Mouse (Mus musculus) erythroid progenitor cell, adult 5-6 weeks (primary cell): ENCODE data around the gene Hacd3. TPM values are rescaled to one million over a fixed set of nuclear protein-coding genes. Genes with fewer than 3 reads are reported as not detected.
"Not testable (repeated sequence)": the region's sequence is repeated elsewhere in the genome, so short reads cannot be mapped to it uniquely, and the experiment has no call there.

Experiments used
- ATAC-seq: replicated peaks from 2 replicates; pipeline ENCODE4 v1.8.0; 2016; ENCODE audit warnings: moderate number of reproducible peaks, mild to moderate bottlenecking, moderate TSS enrichment, inconsistent platforms; ENCODE audit not compliant: poor library complexity, low FRiP score, severe bottlenecking
- total RNA-seq, 2 experiments: library from RNA; stranded (forward) in 1 of 2; stranded (reverse) in 1 of 2; fragments of 150-400 nt in 1 of 2; fragments of 186-747, 209-891 nt in 1 of 2; gene quantifications; 2 replicates each; pipeline versions ENCODE4 v1.2.3 to v1.2.4; 2015 to 2017; ENCODE audit warnings: low replicate concordance in 2 of 2

The Hacd3 gene
- total RNA-seq, 2 experiments from 2014 or later, result 15.9 to 18.2 TPM

DNA sequence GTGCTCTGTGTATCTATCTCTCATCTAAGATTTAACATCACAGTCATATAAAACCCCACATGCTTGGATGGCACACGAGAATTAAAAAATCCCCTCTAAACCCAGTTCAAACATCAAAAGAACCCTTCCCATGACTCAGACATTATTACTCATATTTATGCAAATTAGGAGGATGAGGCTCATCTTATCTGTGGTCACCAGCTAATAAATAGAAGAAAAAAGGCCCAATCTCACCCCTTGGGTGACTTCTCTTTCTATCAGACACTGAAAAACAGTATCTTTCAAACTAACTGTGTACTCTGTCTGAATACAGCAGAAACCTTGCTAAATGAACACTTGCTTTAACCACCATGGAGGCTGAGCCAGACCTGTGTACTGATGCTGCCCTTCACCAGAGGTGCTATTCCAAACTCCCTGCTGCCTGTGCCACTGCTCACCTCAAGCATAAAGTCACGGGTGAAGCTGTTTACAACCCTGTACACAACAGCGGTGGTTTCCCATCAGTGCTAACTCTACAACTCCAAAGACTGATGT, 2.8 kb downstream of the Hacd3 start:
- peak; percentile 28 for ATAC-seq

DNA sequence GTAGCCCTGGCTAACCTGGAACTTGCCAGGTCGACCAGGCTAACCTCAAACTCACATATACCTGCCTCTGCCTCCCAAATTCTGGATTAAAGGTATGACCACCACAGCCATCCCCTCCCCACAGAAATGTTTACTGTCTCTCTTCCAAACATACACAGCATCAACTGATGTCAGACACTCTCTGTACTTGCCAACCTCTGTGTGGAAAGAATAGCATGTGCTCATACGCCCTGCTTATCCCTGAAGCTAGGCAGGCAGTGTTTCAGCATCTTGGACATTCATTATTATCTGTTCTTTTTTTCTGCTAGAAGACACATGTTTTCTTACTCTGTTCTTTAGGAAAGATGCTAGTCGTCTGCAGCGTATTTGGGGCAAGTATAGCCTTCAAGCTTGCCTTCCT, 3.6 kb downstream of the Hacd3 start:
- no peak for ATAC-seq

GRCm38 (mm10) chr9:65016978-65017827, 4.3 kb downstream of the Hacd3 start:
- no peak for ATAC-seq

DNA sequence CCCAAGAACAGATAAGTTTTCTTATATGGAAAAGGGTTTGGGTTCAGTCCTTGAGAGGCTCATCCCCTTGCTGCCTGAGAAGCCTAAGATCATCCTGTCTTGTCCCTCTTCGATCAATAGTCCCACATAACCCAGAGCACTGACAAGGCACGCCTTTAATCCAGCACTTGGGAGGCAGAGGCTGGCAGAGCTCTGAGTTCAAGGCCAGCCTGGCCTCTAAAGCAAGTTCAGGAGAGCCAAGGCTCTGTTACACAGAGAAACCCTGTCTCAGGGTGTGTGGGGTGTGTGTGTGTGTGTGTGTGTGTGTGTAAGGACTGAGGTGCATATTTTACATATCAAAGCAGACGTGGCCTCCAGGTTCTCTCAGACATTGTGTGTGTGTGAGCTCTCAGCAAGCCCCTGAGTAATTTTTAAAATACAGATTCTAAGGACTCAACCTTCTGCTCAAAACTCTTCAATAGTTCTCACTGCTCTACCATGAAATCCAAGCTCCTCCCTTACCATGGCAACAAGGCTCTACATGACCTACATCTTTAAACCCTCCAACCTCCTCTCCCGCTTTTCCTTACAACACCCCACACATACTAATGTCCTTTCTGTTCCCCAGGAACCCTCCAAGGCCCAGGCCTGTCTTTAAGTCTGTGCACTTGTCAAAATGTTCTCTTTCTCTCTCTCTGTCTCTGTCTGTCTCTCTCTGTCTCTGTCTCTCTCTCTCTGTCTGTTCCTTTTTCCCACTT, 5.1 kb downstream of the Hacd3 start:
- no peak for ATAC-seq

DNA sequence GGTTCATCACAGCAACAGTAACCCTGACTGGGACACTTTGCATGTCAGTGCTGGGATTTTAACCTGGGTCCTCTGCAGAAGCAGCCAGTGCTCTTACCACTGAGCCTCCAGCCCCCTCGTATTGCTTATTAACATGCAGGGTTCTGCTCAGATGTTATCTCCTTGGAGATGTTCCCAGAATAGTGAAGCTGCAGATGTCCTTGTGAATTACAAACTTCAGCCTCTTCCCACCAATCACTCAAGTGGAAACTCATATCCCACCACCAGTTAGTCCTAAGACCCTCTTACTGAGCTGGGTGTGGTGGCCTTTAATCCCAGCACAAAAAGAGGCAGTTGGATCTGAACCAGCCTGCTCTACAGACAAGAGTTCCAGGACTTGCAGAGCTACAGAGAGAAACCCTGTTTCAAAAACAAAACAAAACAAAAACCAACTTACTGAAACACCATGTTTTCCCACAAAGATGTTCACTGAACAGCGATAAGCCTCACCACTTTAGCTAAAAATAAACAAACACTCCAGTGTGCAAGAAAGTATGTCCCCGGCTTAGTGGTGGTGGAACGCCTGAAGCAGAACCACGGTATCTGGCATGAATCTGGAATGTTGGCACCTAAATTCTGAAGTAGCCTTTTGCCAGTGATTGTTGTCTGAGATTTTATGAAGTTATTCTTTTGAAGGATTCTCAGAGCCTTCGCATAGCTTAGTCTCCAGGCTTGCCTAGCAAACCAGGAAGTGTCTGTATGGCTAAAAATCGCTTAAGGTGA, 5.9 kb downstream of the Hacd3 start:
- ATAC-seq, result no peak

- ATAC-seq, result peak; percentile 61; the same call in 1 of the 2 replicates
Measured at GRCm38 (mm10) chr9:65011304-65011703, 10.2 kb downstream of the Hacd3 start.

DNA sequence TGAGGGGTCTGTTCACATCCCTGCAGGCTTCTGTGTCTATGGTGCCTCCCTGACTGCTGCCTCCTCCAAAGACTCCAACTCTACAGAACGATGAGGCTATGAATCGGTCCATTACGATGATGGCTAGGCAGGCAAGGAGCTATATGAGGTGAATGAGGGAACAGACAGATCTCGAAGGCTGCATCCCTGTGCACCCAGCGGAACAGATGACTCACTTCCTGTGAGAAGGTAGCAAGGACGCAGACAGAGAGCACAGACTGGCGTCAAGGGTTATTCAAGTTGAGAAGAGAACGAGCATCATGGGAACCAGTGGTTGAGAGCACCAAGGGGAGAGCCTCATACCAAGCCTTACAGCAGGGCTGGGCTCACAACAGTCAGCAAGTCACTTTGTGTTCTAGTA, 10.9 kb downstream of the Hacd3 start:
- no peak for ATAC-seq

DNA sequence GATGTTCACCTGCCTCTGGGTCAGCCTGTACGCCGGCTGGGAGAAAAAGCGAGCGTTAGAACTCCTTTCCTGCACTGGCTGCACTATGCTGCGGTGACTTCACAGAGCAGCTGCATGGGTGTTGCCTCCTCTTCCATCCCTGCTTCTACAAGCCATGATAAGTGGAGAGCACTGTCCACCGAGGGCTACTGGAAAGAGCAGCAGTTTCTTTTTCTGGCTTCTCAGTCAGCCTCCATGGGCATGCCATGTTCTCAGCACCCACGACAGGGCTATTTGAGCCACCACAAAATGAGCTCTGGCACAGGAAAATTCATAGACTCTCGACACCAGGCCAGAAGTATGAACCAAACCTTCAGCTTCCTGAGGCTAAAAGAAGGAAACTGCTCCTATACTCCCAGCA, 15.8 kb downstream of the Hacd3 start:
- no peak for ATAC-seq

- ATAC-seq, result no peak
Measured at GRCm38 (mm10) chr9:65001481-65001880, 20.0 kb downstream of the Hacd3 start.

DNA sequence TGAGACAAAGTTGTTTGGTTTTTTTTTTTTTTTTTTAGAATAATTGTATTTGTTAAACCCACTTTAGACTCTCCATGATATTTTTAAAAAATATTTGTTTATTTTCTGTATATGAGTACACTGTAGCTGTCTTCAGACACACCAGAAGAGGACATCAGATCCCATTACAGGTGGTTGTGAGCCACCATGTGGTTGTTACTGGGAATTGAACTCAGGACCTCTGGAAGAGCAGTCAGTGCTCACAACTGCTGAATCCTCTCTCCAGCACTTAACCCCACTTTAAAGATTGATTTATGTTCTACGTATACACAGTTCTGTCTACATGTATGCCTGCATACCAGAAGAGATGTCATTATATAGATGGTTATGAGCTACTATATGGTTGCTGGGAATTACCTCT, 26.0 kb downstream of the Hacd3 start:
- not testable (repeated sequence) for ATAC-seq

DNA sequence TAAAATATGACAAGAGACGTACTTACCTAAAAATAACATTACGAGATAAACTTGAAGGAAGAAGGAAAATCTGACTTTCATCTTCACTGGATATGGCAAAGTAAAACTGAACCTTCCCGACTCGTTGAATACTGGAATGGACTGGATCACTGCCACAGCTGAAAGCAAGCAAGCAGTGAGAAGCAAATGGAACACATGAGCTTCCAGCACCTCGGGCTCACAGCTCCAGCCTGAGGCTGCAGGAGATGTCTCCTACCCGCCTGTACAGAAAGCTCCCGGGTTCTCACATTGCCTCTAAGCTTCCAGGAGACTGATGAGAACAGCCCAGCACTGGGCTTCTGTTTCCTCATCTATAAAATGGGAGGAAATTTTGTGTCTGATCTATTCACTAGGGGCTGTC, 31.2 kb downstream of the Hacd3 start:
- ATAC-seq, result no peak

GRCm38 (mm10) chr9:64988443-64988842, 33.0 kb downstream of the Hacd3 start:
- no peak for ATAC-seq

- no peak for ATAC-seq
Measured at GRCm38 (mm10) chr9:64987651-64988050, 33.8 kb downstream of the Hacd3 start.

DNA sequence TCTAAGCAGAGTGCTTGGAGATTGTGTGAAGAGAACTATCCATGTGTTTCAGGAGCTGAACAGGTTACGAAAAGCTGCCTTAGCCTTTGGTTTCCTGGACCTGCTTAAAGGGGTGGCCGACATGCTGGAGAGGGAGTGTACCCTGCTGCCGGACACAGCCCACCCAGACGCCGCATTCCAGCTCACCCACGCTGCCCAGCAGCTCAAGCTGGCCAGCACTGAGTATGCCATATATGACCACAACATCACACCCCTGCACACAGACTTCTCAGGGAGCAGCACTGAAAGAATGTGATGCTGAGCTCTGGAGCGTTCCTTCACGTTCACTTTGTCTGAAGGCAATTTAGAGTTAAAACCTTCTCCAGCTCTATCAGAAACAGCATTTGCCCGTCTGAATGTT, 35.7 kb downstream of the Hacd3 start:
- ATAC-seq, result no peak

DNA sequence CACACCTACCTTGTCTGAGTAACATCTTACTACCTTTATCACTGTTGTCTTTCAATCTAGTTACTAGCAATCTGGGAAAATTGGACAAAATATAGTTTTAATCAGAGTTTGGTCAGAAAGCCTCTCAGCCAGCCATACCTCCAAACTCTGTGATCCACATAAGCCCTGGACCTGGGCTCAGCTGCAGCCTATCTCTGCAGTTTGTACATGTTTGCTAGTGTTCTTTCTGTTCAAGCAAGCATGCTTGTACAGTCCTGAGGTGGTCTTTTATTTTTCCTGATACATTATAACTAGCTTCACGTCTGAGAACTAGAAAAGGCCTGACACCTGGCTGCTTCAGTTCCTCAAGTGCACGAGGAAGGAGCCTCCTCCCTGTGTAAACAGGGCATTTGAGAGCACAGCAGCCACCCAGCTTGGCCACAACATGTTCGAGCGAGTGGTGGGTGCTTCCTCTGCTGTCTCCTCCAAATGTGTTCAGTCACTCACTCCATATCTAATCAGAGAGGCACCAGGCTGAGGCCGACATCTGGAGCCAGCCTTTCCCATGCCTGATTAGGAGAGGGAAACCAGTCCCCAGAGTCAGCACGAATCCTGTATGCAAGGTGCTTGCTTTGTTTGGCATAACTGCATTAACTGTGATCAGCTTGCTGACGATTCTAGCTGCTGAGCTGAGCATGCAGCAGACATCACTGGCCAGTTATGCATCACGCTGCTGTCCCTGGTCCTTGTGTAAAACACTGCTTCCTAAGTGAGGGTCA, 36.3 kb downstream of the Hacd3 start:
- peak; percentile 62; the same call in 1 of the 2 replicates for ATAC-seq

DNA sequence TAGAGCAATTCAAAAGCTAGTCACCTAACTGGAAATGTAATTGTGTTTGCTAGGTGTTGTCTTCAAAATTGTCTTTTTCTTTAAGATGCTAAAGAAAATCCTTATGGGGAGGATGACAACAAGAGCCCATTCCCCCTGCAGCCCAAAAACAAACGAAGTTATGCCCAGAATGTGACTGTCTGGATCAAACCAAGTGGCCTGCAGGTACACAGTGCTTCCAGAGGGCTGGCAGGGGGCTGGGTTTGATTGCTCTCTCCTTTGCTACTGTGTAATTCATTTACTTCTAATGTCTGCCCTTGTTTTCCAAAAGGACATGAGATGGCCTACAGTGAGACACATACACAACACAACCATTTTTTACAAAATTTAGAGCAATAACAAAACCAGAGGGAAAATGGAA, 39.6 kb downstream of the Hacd3 start:
- no peak for ATAC-seq

DNA sequence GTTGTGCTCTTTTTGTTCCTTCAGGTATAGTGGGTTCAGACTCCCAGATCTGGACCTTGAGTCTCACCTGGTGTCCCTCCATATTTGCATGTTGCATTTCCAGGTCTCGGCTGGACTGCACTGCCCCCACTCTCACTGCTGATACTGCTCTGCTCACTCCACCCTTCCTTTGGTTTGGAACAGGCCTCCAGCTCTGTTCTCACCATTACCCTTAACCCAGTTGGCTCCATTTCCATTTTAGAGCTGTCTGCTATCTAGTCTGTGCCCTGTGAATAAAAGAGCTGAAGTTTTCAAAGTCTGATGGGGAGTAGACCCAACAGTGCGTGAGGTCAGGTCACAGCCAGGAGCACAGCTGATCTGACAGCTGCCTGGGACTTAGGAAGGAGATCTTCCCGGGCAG, 40.9 kb downstream of the Hacd3 start:
- ATAC-seq, result no peak

DNA sequence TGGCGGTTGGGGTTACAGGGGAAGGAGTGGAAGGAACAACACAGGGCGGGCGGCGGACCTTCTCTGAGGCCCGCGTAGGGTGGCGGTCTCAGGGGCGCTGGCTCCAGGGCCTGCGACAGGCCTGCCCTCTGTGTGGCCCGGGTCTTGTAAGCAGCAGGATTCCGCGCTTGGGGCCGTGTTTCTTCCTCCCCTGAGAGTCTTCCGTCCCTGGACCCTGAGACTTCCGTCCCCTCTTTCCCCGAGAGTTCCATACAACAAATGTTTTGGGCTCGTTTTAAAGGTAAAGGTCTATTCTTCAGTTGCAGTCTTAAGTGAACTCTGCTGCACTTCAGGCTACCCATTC, 60.5 kb downstream of the Hacd3 start:
- peak; percentile 81 for ATAC-seq

- ATAC-seq, result peak; percentile 98
Measured at GRCm38 (mm10) chr9:64960117-64960977, 61.1 kb downstream of the Hacd3 start, which contains the start of gene Ints14. Ints14 (plus strand) TSS chr9:64960905.
